Mouse (Mus musculus) cerebellum, adult 11-12 months (tissue): ENCODE data around the gene Spata31d1a.

Experiments used
- DNase-seq: peaks from one replicate; pipeline ENCODE4 v3.0.0; 2022

The Spata31d1a gene

GRCm38 (mm10) chr13:59661966-59662365 is 48.2 kb downstream of the Spata31d1a start:
- no peak for DNase-seq

GRCm38 (mm10) chr13:59661387-59661786 is 48.7 kb downstream of the Spata31d1a start:
- peak; percentile 5 for DNase-seq

GRCm38 (mm10) chr13:59660371-59660770 is 49.8 kb downstream of the Spata31d1a start:
- DNase-seq, result no peak

- DNase-seq, result no peak
Observed at GRCm38 (mm10) chr13:59657781-59658180, 52.3 kb downstream of the Spata31d1a start.

- DNase-seq, result no peak
Observed at GRCm38 (mm10) chr13:59656975-59657388, 53.1 kb downstream of the Spata31d1a start.

- DNase-seq, result no peak
Observed at GRCm38 (mm10) chr13:59656316-59656832, 53.8 kb downstream of the Spata31d1a start.

- no peak for DNase-seq
Observed at GRCm38 (mm10) chr13:59655718-59656315, 54.3 kb downstream of the Spata31d1a start.

- DNase-seq, result no peak
Observed at GRCm38 (mm10) chr13:59654465-59654864, 55.7 kb downstream of the Spata31d1a start.

- no peak for DNase-seq
Observed at GRCm38 (mm10) chr13:59653136-59653535, 57.0 kb downstream of the Spata31d1a start.

GRCm38 (mm10) chr13:59652651-59653050 is 57.5 kb downstream of the Spata31d1a start:
- no peak for DNase-seq
